21 mouse cellular contexts compared by ENCODE assay signal in genomic region chr10:29823177-29823576, GRCm38 (mm10).
DNase-seq lines count a peak whose midpoint lies in the region; ATAC-seq lines count a peak whose summit lies in the region.
"Had no signal": no experiment of that assay in that cellular context is flagged by ENCODE, and none has a peak within 500 bp of the region (broad histone marks: within the 10 kb centered on the region; RNA-seq: fewer than 3 reads in every experiment).

No protein-coding gene starts in this region.

- DNase-seq in frontal cortex, postnatal 14 days (ENCODE audit: low spot score in 2 of 2): no peak
- peak; percentile 15 for DNase-seq in left cerebral cortex, adult 11 months (ENCODE audit: low spot score)
- DNase-seq in left cerebral cortex, postnatal 4 days: no peak
- peak; percentile 28 to 56 for DNase-seq in right cerebral cortex, postnatal 10 days (ENCODE audit: low spot score in 2 of 2)
- DNase-seq in right cerebral cortex, postnatal 14 days: no peak
- peak; percentile 76 for DNase-seq in telencephalon, adult 2 months (ENCODE audit: low read depth, low spot score)
- DNase-seq in cerebellum, adult 8-10 months: no peak
- DNase-seq: adrenal gland, postnatal 14 days; cerebellum, adult 2 months; cerebellum, postnatal 36 days; gastrocnemius, postnatal 14 days; heart, postnatal 14 days; kidney, adult 11 months; kidney, postnatal 14 days; spleen, adult 18-20 months; thymus, postnatal 4 days had no signal

- ATAC-seq in frontal cortex, adult (ENCODE audit: low TSS enrichment): peak; percentile 90
- ATAC-seq: CD4-positive, CD25-positive, alpha-beta regulatory T cell, adult 4 months; inflammation-experienced regulatory T-cells, adult 6 months; lung, postnatal 0 days; midbrain, embryonic 13.5 days had no signal

- intact Hi-C loops in left cerebral cortex, postnatal 4 days (cut with DNase I): no loop called here

Comparison
In these comparisons a context has a peak if more than half of its experiments do, and no peak if none do; other contexts are left out.
1. DNase-seq: peak in left cerebral cortex, adult 11 months (single experiment), right cerebral cortex, postnatal 10 days (2 of 2) and telencephalon, adult 2 months (single experiment); none in frontal cortex, postnatal 14 days (0 of 2), left cerebral cortex, postnatal 4 days (single experiment), right cerebral cortex, postnatal 14 days (single experiment) and cerebellum, adult 8-10 months (single experiment).